Mouse (Mus musculus) hindbrain, embryonic 12.5 days (tissue): ENCODE measurements around the gene Yod1. TPM values are rescaled to one million over a fixed set of nuclear protein-coding genes. Genes with fewer than 3 reads are reported as not detected.

Source experiments
- ATAC-seq: fragments of 200-750 bp; cut with Nextera tagmentation; 2 replicates; pipeline ENCODE4 v1.8.0; 2017; ENCODE audit warnings: moderate TSS enrichment; ENCODE audit not compliant: low FRiP score
- H3K27ac ChIP-seq: fragments of 300-500 bp; sonication (generic); 2 replicates; pipeline ENCODE4 v1.5.1; 2016; ENCODE audit warnings: mild to moderate bottlenecking
- H3K27me3 ChIP-seq: fragments of 300-500 bp; sonication (generic); 2 replicates; pipeline ENCODE4 v1.6.1; 2016; ENCODE audit warnings: mild to moderate bottlenecking
- H3K36me3 ChIP-seq: fragments of 300-500 bp; sonication (generic); 2 replicates; pipeline ENCODE4 v1.6.1; 2016; ENCODE audit warnings: mild to moderate bottlenecking
- H3K4me1 ChIP-seq: fragments of 300-500 bp; sonication (generic); 2 replicates; pipeline ENCODE4 v1.6.1; 2016
- H3K4me2 ChIP-seq: fragments of 300-500 bp; sonication (generic); replicated peaks from 2 replicates; pipeline ENCODE4 v1.6.1; 2016; ENCODE audit warnings: mild to moderate bottlenecking
- H3K4me3 ChIP-seq: fragments of 300-500 bp; sonication (generic); 2 replicates; pipeline ENCODE4 v1.5.1; 2016; ENCODE audit warnings: mild to moderate bottlenecking
- H3K9ac ChIP-seq: fragments of 300-500 bp; sonication (generic); 2 replicates; pipeline ENCODE4 v1.6.1; 2016; ENCODE audit warnings: mild to moderate bottlenecking, moderate library complexity
- H3K9me3 ChIP-seq: fragments of 300-500 bp; sonication (generic); replicated peaks from 2 replicates; pipeline ENCODE4 v1.6.1; 2016; ENCODE audit warnings: mild to moderate bottlenecking
- WGBS: fragments of 180-500 bp; shearing (Covaris S2); methylation state at CpG from one replicate; pipeline ENCODE4 v1.1.7; 2016; 5-methylcytosine and 5-hydroxymethylcytosine counted together
- polyA plus RNA-seq: library from polyadenylated mRNA; unstranded; fragments of >200 nt; fragmentation: Nextera tagmentation; extraction: Ambion mirVana; gene quantifications from 2 replicates; pipeline ENCODE4 v1.2.1, GENCODE M21; 2016

Gene Yod1
- polyA plus RNA-seq, 1 experiment from 2014 or later = 19.2 TPM

- Histone ChIP-seq H3K9me3 (no peaks in the 10 kb centered on the region), H3K4me1 (peaks cover 4% of the 10 kb centered on the region), H3K4me2 (no peak overlapping the region), H3K27ac (no peak overlapping the region), H3K27me3 (peaks cover 5% of the 10 kb centered on the region; the same call in 1 of the 2 replicates), H3K9ac (no peak overlapping the region), H3K36me3 (no peaks in the 10 kb centered on the region), H3K4me3 (no peak overlapping the region)
- no peak for ATAC-seq
- 66% methylated on average over 5 of the region's 5 CpGs for WGBS
Measured at GRCm38 (mm10) chr1:130734452-130734851, 17.3 kb downstream of the Yod1 start.

GRCm38 (mm10) chr1:130734852-130735251, 17.7 kb downstream of the Yod1 start:
- no peak overlapping the region for H3K4me2 ChIP-seq
- H3K27ac ChIP-seq = no peak overlapping the region
- peaks cover 4% of the 10 kb centered on the region for H3K4me1 ChIP-seq
- no peak for ATAC-seq
- WGBS = 82% methylated on average over 8 of the region's 8 CpGs
- no peaks in the 10 kb centered on the region for H3K9me3 ChIP-seq
- peaks cover 5% of the 10 kb centered on the region; the same call in 1 of the 2 replicates for H3K27me3 ChIP-seq
- no peaks in the 10 kb centered on the region for H3K36me3 ChIP-seq
- no peak overlapping the region for H3K9ac ChIP-seq
- H3K4me3 ChIP-seq = no peak overlapping the region

GRCm38 (mm10) chr1:130737411-130737881, 20.3 kb downstream of the Yod1 start:
- WGBS = 21% methylated on average over 11 of the region's 11 CpGs
- ATAC-seq = no peak

GRCm38 (mm10) chr1:130737916-130738315, 20.8 kb downstream of the Yod1 start:
- H3K4me1 ChIP-seq = no peaks in the 10 kb centered on the region; the same call in 1 of the 2 replicates
- no peak overlapping the region for H3K4me2 ChIP-seq
- peaks cover 5% of the 10 kb centered on the region; the same call in 1 of the 2 replicates for H3K27me3 ChIP-seq
- H3K4me3 ChIP-seq = no peak overlapping the region
- no peak for ATAC-seq
- H3K27ac ChIP-seq = no peak overlapping the region
- H3K36me3 ChIP-seq = no peaks in the 10 kb centered on the region
- 92% methylated on average over 7 of the region's 7 CpGs for WGBS
- no peaks in the 10 kb centered on the region for H3K9me3 ChIP-seq
- no peak overlapping the region for H3K9ac ChIP-seq

More at GRCm38 (mm10) chr1:130737411-130737881, 20.3 kb downstream of the Yod1 start:
- Histone ChIP-seq H3K4me3 (no peak overlapping the region), H3K27me3 (peaks cover 5% of the 10 kb centered on the region; the same call in 1 of the 2 replicates), H3K4me2 (no peak overlapping the region), H3K9me3 (no peaks in the 10 kb centered on the region), H3K4me1 (no peaks in the 10 kb centered on the region; the same call in 1 of the 2 replicates), H3K9ac (no peak overlapping the region), H3K36me3 (no peaks in the 10 kb centered on the region), H3K27ac (no peak overlapping the region)

GRCm38 (mm10) chr1:130738551-130739106, 21.5 kb downstream of the Yod1 start:
- Histone ChIP-seq H3K36me3 (no peaks in the 10 kb centered on the region), H3K27me3 (peaks cover 5% of the 10 kb centered on the region; the same call in 1 of the 2 replicates), H3K9me3 (no peaks in the 10 kb centered on the region), H3K27ac (no peak overlapping the region), H3K9ac (no peak overlapping the region), H3K4me2 (no peak overlapping the region), H3K4me3 (no peak overlapping the region), H3K4me1 (no peaks in the 10 kb centered on the region; the same call in 1 of the 2 replicates)
- no peak for ATAC-seq
- WGBS = 86% methylated on average over 3 of the region's 3 CpGs

GRCm38 (mm10) chr1:130739636-130740035, 22.5 kb downstream of the Yod1 start:
- H3K9me3 ChIP-seq = no peaks in the 10 kb centered on the region
- ATAC-seq = no peak
- H3K9ac ChIP-seq = no peak overlapping the region
- no peaks in the 10 kb centered on the region for H3K36me3 ChIP-seq
- H3K27ac ChIP-seq = no peak overlapping the region
- peaks cover 5% of the 10 kb centered on the region; the same call in 1 of the 2 replicates for H3K27me3 ChIP-seq
- WGBS = 78% methylated on average over 3 of the region's 3 CpGs
- H3K4me3 ChIP-seq = no peak overlapping the region
- H3K4me1 ChIP-seq = no peaks in the 10 kb centered on the region; the same call in 1 of the 2 replicates
- no peak overlapping the region for H3K4me2 ChIP-seq

- Histone ChIP-seq H3K27me3 (peaks cover 5% of the 10 kb centered on the region; the same call in 1 of the 2 replicates), H3K4me3 (no peak overlapping the region), H3K9me3 (no peaks in the 10 kb centered on the region), H3K36me3 (no peaks in the 10 kb centered on the region), H3K27ac (no peak overlapping the region), H3K4me2 (no peak overlapping the region), H3K4me1 (no peaks in the 10 kb centered on the region; the same call in 1 of the 2 replicates), H3K9ac (no peak overlapping the region)
- ATAC-seq = no peak
- 77% methylated on average over 4 of the region's 4 CpGs for WGBS
Measured at GRCm38 (mm10) chr1:130740227-130740648, 23.1 kb downstream of the Yod1 start.

- H3K27ac ChIP-seq = no peak overlapping the region
- no peaks in the 10 kb centered on the region for H3K9me3 ChIP-seq
- no peaks in the 10 kb centered on the region; the same call in 1 of the 2 replicates for H3K4me1 ChIP-seq
- no peaks in the 10 kb centered on the region for H3K36me3 ChIP-seq
- no peak overlapping the region for H3K4me3 ChIP-seq
- no peak overlapping the region for H3K9ac ChIP-seq
- H3K27me3 ChIP-seq = peaks cover 5% of the 10 kb centered on the region; the same call in 1 of the 2 replicates
- peak; percentile 59 for ATAC-seq
- no peak overlapping the region for H3K4me2 ChIP-seq
- 63% methylated on average over 15 of the region's 15 CpGs for WGBS
Measured at GRCm38 (mm10) chr1:130740781-130741720, 23.9 kb downstream of the Yod1 start.

- no peaks in the 10 kb centered on the region; the same call in 1 of the 2 replicates for H3K4me1 ChIP-seq
- H3K4me3 ChIP-seq = no peak overlapping the region
- ATAC-seq = no peak
- H3K27ac ChIP-seq = no peak overlapping the region
- no peak overlapping the region for H3K4me2 ChIP-seq
- peaks cover 5% of the 10 kb centered on the region; the same call in 1 of the 2 replicates for H3K27me3 ChIP-seq
- no peaks in the 10 kb centered on the region for H3K9me3 ChIP-seq
- 84% methylated on average over 7 of the region's 7 CpGs for WGBS
- H3K36me3 ChIP-seq = no peaks in the 10 kb centered on the region
- H3K9ac ChIP-seq = no peak overlapping the region
Measured at GRCm38 (mm10) chr1:130742201-130742600, 25.1 kb downstream of the Yod1 start.

GRCm38 (mm10) chr1:130743775-130744174, 26.6 kb downstream of the Yod1 start:
- no peak overlapping the region for H3K4me3 ChIP-seq
- 89% methylated on average over 1 of the region's 1 CpGs for WGBS
- no peak overlapping the region for H3K9ac ChIP-seq
- H3K36me3 ChIP-seq = no peaks in the 10 kb centered on the region
- no peak overlapping the region for H3K4me2 ChIP-seq
- no peaks in the 10 kb centered on the region; the same call in 1 of the 2 replicates for H3K4me1 ChIP-seq
- no peaks in the 10 kb centered on the region for H3K27me3 ChIP-seq
- H3K27ac ChIP-seq = no peak overlapping the region
- no peaks in the 10 kb centered on the region for H3K9me3 ChIP-seq
- no peak for ATAC-seq

- no peaks in the 10 kb centered on the region for H3K27me3 ChIP-seq
- no peak overlapping the region for H3K4me2 ChIP-seq
- no peak overlapping the region for H3K9ac ChIP-seq
- H3K27ac ChIP-seq = no peak overlapping the region
- no peak overlapping the region for H3K4me3 ChIP-seq
- H3K9me3 ChIP-seq = no peaks in the 10 kb centered on the region
- H3K4me1 ChIP-seq = no peaks in the 10 kb centered on the region; the same call in 1 of the 2 replicates
- H3K36me3 ChIP-seq = no peaks in the 10 kb centered on the region
- ATAC-seq = no peak
- 76% methylated on average over 2 of the region's 2 CpGs for WGBS
Measured at GRCm38 (mm10) chr1:130744217-130744616, 27.1 kb downstream of the Yod1 start.

GRCm38 (mm10) chr1:130744961-130745360, 27.8 kb downstream of the Yod1 start:
- Histone ChIP-seq H3K4me3 (no peak overlapping the region), H3K36me3 (no peaks in the 10 kb centered on the region), H3K9ac (no peak overlapping the region), H3K27ac (no peak overlapping the region), H3K4me1 (no peaks in the 10 kb centered on the region; the same call in 1 of the 2 replicates), H3K9me3 (no peaks in the 10 kb centered on the region), H3K27me3 (no peaks in the 10 kb centered on the region), H3K4me2 (no peak overlapping the region)
- WGBS = 91% methylated on average over 5 of the region's 5 CpGs
- ATAC-seq = no peak
